Mouse (Mus musculus) embryonic fibroblast, embryonic 13.5 days (primary cell): Measurements from ENCODE around the gene Snrpa1.

ENCODE experiments used
- CTCF ChIP-seq: IDR thresholded peaks from 2 replicates; pipeline ENCODE4 v1.5.1; 2011; ENCODE audit warnings: mild to moderate bottlenecking, control low read depth, low read length, moderate library complexity, borderline replicate concordance; ENCODE audit not compliant: insufficient read depth
- POLR2A ChIP-seq: IDR thresholded peaks from 2 replicates; pipeline ENCODE4 v1.6.1; 2011; ENCODE audit warnings: low read depth, mild to moderate bottlenecking, control low read depth, low read length, moderate library complexity

DNA sequence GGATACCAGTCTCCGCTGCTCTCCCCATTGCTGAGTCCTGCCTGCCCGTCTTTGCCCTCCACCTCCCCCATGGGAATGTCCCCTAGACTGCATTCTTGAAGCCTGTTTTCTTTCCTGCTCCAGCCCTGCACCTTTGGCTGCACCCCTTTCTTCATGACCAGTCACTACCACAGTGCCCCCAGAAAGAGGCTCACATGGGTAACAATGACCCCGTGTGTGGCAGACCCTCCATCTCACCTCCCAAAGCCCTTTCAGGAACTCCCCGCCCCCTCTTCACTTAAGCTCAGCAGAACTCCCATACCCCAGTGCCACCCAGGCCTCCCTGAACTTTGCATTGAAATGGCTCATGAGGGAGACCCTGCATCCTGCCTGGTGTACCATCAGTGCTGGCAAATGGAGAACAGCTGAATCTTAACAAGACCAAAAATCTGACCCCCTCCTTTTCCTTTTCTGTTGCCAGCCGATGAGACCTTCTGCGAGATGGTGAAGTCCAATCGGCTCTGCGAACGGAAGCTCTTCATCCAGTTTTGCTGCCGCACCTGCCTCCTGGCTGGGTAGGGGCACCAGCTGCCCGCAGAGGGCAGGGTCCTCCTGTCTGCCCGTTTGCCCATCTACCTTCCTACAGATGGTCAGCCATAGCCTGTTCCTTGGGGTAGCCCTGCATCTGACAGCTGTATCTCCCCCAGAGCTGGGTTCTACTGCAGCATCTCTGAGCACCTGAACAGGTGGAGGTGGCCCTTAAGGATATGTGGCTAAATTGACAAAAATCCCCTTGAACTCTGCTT is 10.2 kb upstream of the Snrpa1 start:
- TF ChIP-seq POLR2A: no peak
- TF ChIP-seq CTCF: no peak
